Mouse (Mus musculus) testis, adult 2 months (tissue): ENCODE measurements at regions not wholly inside any gene's neighbourhood (a gene's known extent, or its start where the extent isn't known, plus 50 kb on each side); places are given as distances from the start of the nearest gene placed in this dataset.

Experiments
- H3K27ac ChIP-seq: fragments of 200-500 bp; 2 replicates; pipeline ENCODE4 v1.5.1; 2012; ENCODE audit warnings: low read depth, low read length; ENCODE audit not compliant: control insufficient read depth, insufficient read depth
- H3K27me3 ChIP-seq: fragments of 200-500 bp; 2 replicates; pipeline ENCODE4 v1.6.1; 2012; ENCODE audit warnings: mild to moderate bottlenecking, low read length, moderate library complexity; ENCODE audit not compliant: control insufficient read depth, insufficient read depth
- H3K36me3 ChIP-seq: fragments of 200-500 bp; 2 replicates; pipeline ENCODE4 v1.6.1; 2012; ENCODE audit warnings: mild to moderate bottlenecking, low read length; ENCODE audit not compliant: control insufficient read depth, insufficient read depth
- H3K4me1 ChIP-seq: fragments of 200-500 bp; 2 replicates; pipeline ENCODE4 v1.6.1; 2012; ENCODE audit warnings: low read length; ENCODE audit not compliant: control insufficient read depth, insufficient read depth
- H3K4me3 ChIP-seq: fragments of 200-500 bp; 2 replicates; pipeline ENCODE4 v1.5.1; 2012; ENCODE audit warnings: low read depth, mild to moderate bottlenecking, low read length, moderate library complexity, mixed read lengths; ENCODE audit not compliant: control insufficient read depth
- CTCF ChIP-seq: fragments of 200-500 bp; IDR thresholded peaks from 2 replicates; pipeline ENCODE4 v1.5.1; 2012; ENCODE audit warnings: low read depth, mild to moderate bottlenecking, inconsistent platforms, low read length, moderate library complexity; ENCODE audit not compliant: control insufficient read depth, insufficient read depth, insufficient replicate concordance
- POLR2A ChIP-seq: fragments of 200-500 bp; IDR thresholded peaks from 2 replicates; pipeline ENCODE4 v1.6.1; 2012; ENCODE audit warnings: low read depth, mild to moderate bottlenecking, inconsistent platforms, low read length, moderate library complexity; ENCODE audit not compliant: control insufficient read depth

- Histone ChIP-seq H3K27ac (no peak overlapping the region), H3K27me3 (no peaks in the 10 kb centered on the region), H3K4me3 (no peak overlapping the region), H3K36me3 (no peaks in the 10 kb centered on the region), H3K4me1 (peaks cover 14% of the 10 kb centered on the region)
- TF ChIP-seq POLR2A (no peak), CTCF (no peak)
Observed at GRCm38 (mm10) chr17:79948591-79949475, 52.9 kb upstream of the Atl2 start.
